Mouse (Mus musculus): ENCODE measurements around the gene Nptxr.

DNA sequence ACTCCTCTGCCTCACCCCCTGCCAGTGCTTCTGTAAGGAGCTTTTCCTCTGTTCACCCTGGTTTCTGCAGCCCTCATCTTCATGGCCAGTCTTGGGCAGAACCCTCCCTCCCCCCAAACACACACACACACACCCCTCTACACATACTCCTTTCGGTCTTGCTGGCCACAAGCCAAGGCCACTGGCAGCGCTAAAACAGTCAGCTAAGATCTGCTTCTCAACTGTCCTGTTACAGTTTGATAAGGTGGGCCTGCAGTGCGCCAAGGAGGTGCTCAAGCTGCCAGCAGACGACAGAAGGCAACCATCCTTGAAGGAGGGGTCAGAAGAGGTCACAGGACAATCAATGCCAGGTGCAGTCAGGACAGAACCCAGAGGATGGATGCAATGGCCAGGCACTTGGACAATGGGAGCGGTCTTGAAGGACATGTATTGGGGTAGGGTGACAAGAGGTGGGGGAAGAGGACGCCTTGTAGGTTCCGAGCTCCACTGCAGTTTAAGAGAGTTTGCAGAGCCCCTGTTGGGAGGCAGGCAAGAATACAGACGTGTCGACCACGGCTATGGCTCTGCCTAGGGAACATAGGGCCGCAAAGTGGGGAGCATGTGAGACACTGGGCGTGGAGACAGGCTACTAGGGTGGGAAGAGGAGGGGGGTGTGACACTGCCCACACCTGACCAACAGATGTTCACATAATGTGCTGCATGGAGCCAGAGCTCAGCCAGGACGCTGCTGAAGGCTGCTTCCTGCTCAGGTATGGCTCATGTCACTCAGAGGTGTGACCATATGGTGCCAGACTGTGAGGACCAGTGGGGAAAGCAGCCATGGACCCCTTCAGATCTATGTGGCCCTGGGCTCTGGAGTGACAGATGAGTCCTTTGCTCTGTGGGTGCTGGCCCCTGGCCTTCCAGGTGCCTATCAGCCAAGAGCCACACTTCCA is 18.0 kb upstream of the Nptxr start:
- TF ChIP-seq GATA1 (IDR thresholded peaks at IDR 0.05; ENCODE audit: borderline replicate concordance, low read length) = no peak
- TF ChIP-seq FLI1 (IDR thresholded peaks at IDR 0.05; ENCODE audit: low read length) = no peak

All from megakaryocyte, embryonic 14.5 days (primary cell).